Mouse (Mus musculus): ENCODE measurements around the gene Tbl2. TPM values are rescaled to one million over a fixed set of nuclear protein-coding genes. Genes with fewer than 3 reads are reported as not detected.

Tbl2 gene
- polyA plus RNA-seq (2021; fragmentation: Nextera tagmentation) = 17.6 and 17.9 TPM in 2 replicates
- long read RNA-seq, experiment 1, full-length matches to known transcripts = 11 of 21 reads
- long read RNA-seq, experiment 1, partial matches to known transcripts = 2 of 21 reads
- long read RNA-seq, experiment 1, other reads (novel, unspliced or antisense) = 8 of 21 reads
- long read RNA-seq, experiment 2, full-length matches to known transcripts = 63 of 96 reads
- long read RNA-seq, experiment 2, partial matches to known transcripts = 9 of 96 reads
- long read RNA-seq, experiment 2, other reads (novel, unspliced or antisense) = 24 of 96 reads

DNA sequence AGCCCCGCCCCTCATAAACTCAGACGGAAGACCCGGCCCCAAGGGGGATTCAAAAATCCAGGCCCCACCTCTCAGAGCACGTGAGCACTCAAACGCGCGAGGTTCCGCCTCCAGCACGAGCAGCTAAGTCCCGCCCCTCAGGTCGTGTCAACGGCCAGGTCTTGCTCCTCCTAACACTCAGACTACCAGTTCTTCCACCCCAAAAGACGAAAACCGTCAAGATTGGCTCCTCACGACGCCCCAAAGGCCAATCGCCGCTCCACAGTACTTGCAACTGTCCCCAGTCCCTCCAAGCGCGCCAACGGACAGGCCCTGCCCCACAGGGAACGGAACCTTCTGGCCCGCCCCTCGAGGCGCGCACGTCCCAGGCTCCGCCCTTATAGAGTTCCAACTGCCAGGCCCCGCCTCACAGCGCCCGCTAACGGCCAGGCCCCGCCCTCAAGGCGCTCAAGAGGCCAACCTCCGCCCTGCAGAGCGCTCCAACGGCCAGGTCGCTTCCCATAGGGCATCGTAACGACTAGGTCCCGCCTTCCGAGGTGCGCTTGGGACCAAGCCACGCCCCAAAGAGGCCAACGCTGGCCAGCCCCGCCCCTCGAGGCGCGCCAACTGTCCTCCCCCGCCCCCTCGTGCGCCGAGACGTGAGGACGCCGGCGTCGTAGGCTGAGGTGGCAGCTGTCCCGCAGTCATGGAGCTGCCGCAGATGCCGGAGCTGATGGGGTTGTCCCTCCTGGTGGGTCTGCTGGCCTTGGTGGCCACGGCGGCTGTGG lies at the start of gene Tbl2:
Tbl2 (plus strand) TSS at position 605 of the 767 bp plus-strand sequence.

DNA sequence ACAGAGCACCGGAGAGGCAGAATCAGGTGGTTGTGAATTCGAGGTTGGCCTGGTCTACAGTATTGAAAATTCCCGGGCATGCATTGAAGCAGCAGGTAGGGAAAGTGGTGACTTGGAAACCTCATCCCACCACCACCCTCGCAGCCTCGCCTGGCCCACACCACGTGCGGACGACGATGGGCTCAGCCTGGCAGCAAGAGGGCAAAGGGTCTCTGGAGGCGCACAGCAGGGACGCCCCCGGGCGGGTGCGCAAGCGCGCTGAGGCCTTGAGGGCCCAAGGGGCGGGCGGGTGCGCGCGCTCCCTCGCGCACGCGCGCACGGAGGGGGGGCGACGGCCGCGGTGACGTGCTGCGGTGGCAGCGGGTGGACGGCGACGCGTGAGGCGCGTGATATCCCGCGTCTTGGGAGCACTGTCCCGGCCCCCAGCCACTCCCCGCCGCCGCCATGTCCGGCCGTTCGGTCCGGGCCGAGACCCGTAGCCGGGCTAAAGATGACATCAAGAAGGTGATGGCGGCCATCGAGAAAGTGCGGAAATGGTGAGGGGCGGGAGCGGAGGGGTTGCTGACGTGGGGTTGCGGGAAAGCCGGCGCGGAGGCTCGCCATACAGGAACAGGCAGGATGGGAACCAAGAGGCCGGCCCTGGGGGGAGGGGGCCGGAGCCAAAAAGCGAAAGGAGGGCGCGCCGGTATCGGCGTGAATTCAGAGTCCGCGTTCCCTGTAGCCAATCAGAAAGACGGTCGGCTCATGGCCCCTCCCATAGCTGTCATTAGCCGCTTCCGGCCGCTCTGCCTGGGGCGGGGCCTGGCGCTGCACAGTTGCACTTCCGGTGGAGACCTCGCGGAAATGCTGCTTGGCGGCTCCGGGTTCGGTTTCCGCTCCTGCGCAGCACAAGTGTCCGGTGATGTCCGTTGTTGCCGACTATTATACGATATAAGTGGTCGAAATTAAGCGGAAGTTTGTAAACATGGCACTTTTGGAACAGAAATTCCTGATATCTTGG lies 18.9 kb downstream of the Tbl2 start, which contains the start of gene Bcl7b:
Bcl7b (plus strand) TSS at position 221 of the 1,000 bp plus-strand sequence.

GRCm38 (mm10) chr5:135186621-135187348 lies 37.3 kb downstream of the Tbl2 start, which contains the start of gene Baz1b:
Baz1b (plus strand) TSS chr5:135187264.

Small RNA genes lying within 50 kb of the gene (microRNA-seq; reads per million reads assigned to microRNA genes)
- gene Gm25315 = not detected

Other genes with a start within 250 kb of the Tbl2 start
- gene Tmem270, start 242.9 kb upstream of the Tbl2 start, polyA plus RNA-seq (2021; fragmentation: Nextera tagmentation) = not detected in 2 replicates
- gene Cldn13, start 234.1 kb upstream of the Tbl2 start, polyA plus RNA-seq (2021; fragmentation: Nextera tagmentation) = not detected in 2 replicates
- gene Mettl27, start 217.3 kb upstream of the Tbl2 start, polyA plus RNA-seq (2021; fragmentation: Nextera tagmentation) = 6.6 and 7.0 TPM in 2 replicates
- not detected in 2 replicates for gene Cldn4, start 202.7 kb upstream of the Tbl2 start, polyA plus RNA-seq (2021; fragmentation: Nextera tagmentation)
- gene Cldn3, start 163.4 kb upstream of the Tbl2 start, polyA plus RNA-seq (2021; fragmentation: Nextera tagmentation) = 1.6 and 5.9 TPM in 2 replicates
- 42.2 and 48.0 TPM in 2 replicates for gene Abhd11, start 140.5 kb upstream of the Tbl2 start, polyA plus RNA-seq (2021; fragmentation: Nextera tagmentation)
- gene Stx1a, start 126.2 kb upstream of the Tbl2 start, polyA plus RNA-seq (2021; fragmentation: Nextera tagmentation) = 77.2 and 94.5 TPM in 2 replicates
- 71.9 and 91.8 TPM in 2 replicates for gene Dnajc30, start 85.5 kb upstream of the Tbl2 start, polyA plus RNA-seq (2021; fragmentation: Nextera tagmentation)
- gene Bud23, start 84.7 kb upstream of the Tbl2 start, polyA plus RNA-seq (2021; fragmentation: Nextera tagmentation) = 47.5 and 49.2 TPM in 2 replicates
- 2.4 and 3.7 TPM in 2 replicates for gene Vps37d, start 71.4 kb upstream of the Tbl2 start, polyA plus RNA-seq (2021; fragmentation: Nextera tagmentation)
- gene Mlxipl, start 59.8 kb upstream of the Tbl2 start, polyA plus RNA-seq (2021; fragmentation: Nextera tagmentation) = 0.26 and 0.29 TPM in 2 replicates
- gene Bcl7b, start 18.6 kb downstream of the Tbl2 start, polyA plus RNA-seq (2021; fragmentation: Nextera tagmentation) = 78.1 and 83.6 TPM in 2 replicates
- 10.4 and 12.0 TPM in 2 replicates for gene Baz1b, start 37.6 kb downstream of the Tbl2 start, polyA plus RNA-seq (2021; fragmentation: Nextera tagmentation)
- 4.5 and 8.4 TPM in 2 replicates for gene Fzd9, start 101.6 kb downstream of the Tbl2 start, polyA plus RNA-seq (2021; fragmentation: Nextera tagmentation)
- gene Fkbp6, start 200.4 kb downstream of the Tbl2 start, polyA plus RNA-seq (2021; fragmentation: Nextera tagmentation) = 0.18 TPM in 2 replicates
- gene Trim50, start 203.6 kb downstream of the Tbl2 start, polyA plus RNA-seq (2021; fragmentation: Nextera tagmentation) = not detected in 2 replicates
- gene Nsun5, start 220.3 kb downstream of the Tbl2 start, polyA plus RNA-seq (2021; fragmentation: Nextera tagmentation) = 8.5 and 8.6 TPM in 2 replicates
- gene Pom121, start 244.9 kb downstream of the Tbl2 start, polyA plus RNA-seq (2021; fragmentation: Nextera tagmentation) = 7.2 and 7.4 TPM in 2 replicates